Mouse (Mus musculus): ENCODE results near the gene Sim2.

Gene Sim2

DNA sequence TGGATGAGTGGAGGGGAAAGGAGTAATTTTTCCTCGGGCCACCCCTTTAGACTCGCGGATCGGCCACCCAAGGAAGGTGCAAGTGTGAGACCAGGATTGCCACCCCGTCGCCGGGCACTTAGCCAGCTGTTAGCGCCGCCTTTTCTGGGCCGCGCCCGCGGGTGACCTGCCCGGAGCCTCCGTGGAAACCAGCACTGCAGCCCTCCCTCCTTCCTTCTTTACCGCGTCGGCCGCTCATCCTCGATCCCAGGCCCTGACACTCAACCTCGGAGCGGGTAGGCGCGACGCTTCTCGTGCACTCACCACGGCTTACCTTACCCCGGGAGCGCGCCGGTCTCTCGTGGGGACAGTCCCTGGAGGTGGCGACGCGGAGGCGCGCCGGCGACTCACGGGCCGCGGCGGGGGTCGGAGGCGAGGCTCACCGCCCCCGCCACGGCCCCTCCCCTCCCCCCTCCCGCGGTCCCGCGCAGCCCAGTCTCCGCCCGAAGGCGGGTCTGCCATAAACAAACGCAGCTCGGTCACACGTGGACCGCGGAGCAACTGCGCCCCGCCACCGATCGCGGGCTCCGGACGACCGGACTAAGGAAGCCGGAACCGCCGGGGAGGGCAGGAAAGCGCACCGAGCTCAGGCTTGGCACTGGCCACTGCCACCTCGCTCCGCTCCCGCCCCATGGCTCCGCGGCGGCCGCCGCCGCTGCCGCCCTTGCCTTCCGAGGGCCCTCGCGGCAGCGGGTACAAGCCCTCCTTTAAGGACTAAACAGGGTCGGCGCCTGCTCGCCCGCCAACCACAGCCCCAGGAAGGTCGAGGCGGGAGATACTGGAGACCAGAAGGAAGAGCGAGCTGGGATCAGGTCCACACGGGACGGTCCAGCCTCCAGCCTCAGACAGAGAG, at the start of gene Sim2:
Gene Sim2 (plus strand): TSS at position 221 of the 892 bp plus-strand sequence.
- H3K9me3 ChIP-seq (ENCODE audit: low read length): no peaks in the 10 kb centered on the region
- H3K4me3 ChIP-seq (replicated peaks; ENCODE audit: low read length): peak within 1 kb of the TSS; percentile 68
- H3K27me3 ChIP-seq (ENCODE audit: insufficient read depth, low read length): peaks cover 96% of the 10 kb centered on the region
- TF ChIP-seq NANOG (IDR thresholded peaks at IDR 0.05; ENCODE audit: borderline replicate concordance, low read length): no peak
- no peak for TF ChIP-seq CTCF (conservative IDR thresholded peaks at IDR 0.05; ENCODE audit: low read length)
- TF ChIP-seq POU5F1 (IDR thresholded peaks at IDR 0.05; ENCODE audit: borderline replicate concordance, low read length): no peak
- peaks cover 51% of the 10 kb centered on the region for H3K4me1 ChIP-seq (replicated peaks; ENCODE audit: low read depth, low read length)
- no peaks in the 10 kb centered on the region for H3K36me3 ChIP-seq (ENCODE audit: insufficient read depth, low read length)

DNA sequence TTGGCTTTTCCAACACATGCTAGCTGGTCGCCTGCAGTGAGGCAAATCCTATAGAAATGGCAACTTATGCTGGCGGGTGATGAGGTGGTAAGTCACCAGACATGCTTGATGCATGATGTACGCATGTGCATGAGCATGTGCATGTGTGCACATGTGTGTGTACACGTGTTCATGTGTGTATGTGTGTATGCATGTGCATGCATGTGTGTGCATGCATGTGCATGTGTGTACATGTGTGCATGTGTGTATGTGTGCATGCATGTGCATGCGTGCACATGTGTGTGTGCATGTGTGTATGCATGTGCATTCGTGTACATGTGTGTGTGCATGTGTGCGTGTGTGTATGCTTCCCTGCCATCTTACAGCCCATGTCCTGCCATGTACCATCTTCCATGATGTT, 47.5 kb upstream of the Sim2 start:
- no peaks in the 10 kb centered on the region for H3K36me3 ChIP-seq (ENCODE audit: insufficient read depth, low read length)
- TF ChIP-seq POU5F1 (IDR thresholded peaks at IDR 0.05; ENCODE audit: borderline replicate concordance, low read length) (no peak), CTCF (conservative IDR thresholded peaks at IDR 0.05; ENCODE audit: low read length) (no peak), NANOG (IDR thresholded peaks at IDR 0.05; ENCODE audit: borderline replicate concordance, low read length) (no peak)
- H3K4me1 ChIP-seq (replicated peaks; ENCODE audit: low read depth, low read length): peaks cover 28% of the 10 kb centered on the region
- H3K27me3 ChIP-seq (ENCODE audit: insufficient read depth, low read length): no peaks in the 10 kb centered on the region
- H3K4me3 ChIP-seq (replicated peaks; ENCODE audit: low read length): no peak overlapping the region
- peaks cover 4% of the 10 kb centered on the region; the same call in 1 of the 2 replicates for H3K9me3 ChIP-seq (ENCODE audit: low read length)

DNA sequence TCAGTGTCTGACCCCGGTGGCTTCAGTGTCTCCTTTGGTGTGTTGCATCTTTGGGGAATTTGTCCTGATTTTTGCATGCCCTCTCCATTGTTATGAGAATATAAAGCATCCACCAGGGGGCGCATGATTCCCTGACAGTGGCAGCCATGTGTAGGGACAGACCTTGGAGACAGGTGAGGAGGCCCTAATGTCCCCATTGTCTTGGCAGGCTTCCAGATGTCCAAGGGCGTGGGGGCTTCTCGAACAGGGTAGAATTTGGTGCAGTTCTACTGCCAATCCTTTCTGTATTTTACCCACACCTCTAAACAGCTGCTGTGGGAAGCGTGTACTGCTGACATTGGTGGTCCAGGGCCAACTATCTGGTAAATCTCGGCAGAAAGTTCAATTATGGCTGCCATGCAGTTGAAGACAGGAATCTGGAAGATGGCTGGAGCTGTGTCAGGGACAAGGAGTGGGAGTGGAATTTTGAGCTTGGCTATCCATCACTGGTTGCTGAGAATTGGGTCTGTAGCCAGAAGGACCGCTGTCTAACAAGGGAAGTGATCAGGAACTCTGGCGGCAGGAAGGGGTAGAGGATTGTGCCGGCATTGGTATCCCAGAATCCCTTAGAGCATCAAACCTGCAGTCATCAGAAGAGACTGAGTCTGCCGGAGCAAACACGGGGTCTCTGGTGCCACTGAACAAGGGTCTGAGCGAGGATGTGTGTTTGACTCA, 46.3 kb upstream of the Sim2 start:
- Histone ChIP-seq H3K36me3 (ENCODE audit: insufficient read depth, low read length) (no peaks in the 10 kb centered on the region), H3K4me3 (replicated peaks; ENCODE audit: low read length) (peak overlapping the region; percentile 35; the same call in 1 of the 2 replicates), H3K4me1 (replicated peaks; ENCODE audit: low read depth, low read length) (peaks cover 28% of the 10 kb centered on the region), H3K27me3 (ENCODE audit: insufficient read depth, low read length) (no peaks in the 10 kb centered on the region), H3K9me3 (ENCODE audit: low read length) (peaks cover 4% of the 10 kb centered on the region; the same call in 1 of the 2 replicates)
- TF ChIP-seq NANOG (IDR thresholded peaks at IDR 0.05; ENCODE audit: borderline replicate concordance, low read length) (no peak), POU5F1 (IDR thresholded peaks at IDR 0.05; ENCODE audit: borderline replicate concordance, low read length) (no peak), CTCF (conservative IDR thresholded peaks at IDR 0.05; ENCODE audit: low read length) (peak; percentile 66)

DNA sequence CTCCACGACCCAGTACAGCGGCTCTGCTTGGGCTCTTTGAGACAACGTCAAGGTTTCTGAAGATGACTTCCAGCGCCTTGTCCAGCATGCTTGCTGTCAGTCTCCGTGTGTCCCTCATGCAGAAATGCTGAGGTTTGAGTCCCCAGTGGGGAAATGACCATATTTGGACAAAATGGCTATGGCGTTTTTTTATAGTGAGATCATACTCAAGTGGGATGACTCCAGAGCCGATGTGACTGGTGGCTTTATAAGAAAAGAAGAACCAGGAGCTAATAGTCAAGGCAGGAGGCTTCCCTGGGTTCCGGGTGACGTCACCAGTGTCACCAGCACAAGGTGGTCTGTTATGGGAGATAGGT, 45.8 kb upstream of the Sim2 start:
- TF ChIP-seq POU5F1 (IDR thresholded peaks at IDR 0.05; ENCODE audit: borderline replicate concordance, low read length) (no peak), NANOG (IDR thresholded peaks at IDR 0.05; ENCODE audit: borderline replicate concordance, low read length) (no peak), CTCF (conservative IDR thresholded peaks at IDR 0.05; ENCODE audit: low read length) (no peak)
- no peaks in the 10 kb centered on the region for H3K27me3 ChIP-seq (ENCODE audit: insufficient read depth, low read length)

DNA sequence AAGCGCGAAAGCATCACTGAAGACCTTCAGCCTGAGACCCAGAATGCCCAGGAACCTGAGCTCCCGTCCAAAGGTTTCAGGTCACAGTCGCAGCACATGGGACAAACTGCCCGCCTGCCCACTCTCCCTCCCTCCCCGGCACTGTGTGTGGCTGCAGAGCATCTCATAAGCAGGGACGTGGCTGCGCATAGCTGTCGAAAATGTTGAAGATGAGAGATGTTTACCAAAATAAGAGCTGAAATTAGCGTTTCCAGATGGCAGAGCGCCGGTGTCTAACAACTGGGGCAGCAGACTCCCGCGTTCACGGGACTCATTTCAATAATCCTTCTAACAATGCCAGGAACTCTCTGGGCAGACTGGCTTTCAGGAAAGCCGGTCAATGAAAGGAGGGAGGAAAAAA, 44.2 kb upstream of the Sim2 start:
- H3K36me3 ChIP-seq (ENCODE audit: insufficient read depth, low read length): no peaks in the 10 kb centered on the region
- no peak for TF ChIP-seq POU5F1 (IDR thresholded peaks at IDR 0.05; ENCODE audit: borderline replicate concordance, low read length)
- H3K4me3 ChIP-seq (replicated peaks; ENCODE audit: low read length): no peak overlapping the region
- H3K9me3 ChIP-seq (ENCODE audit: low read length): peaks cover 4% of the 10 kb centered on the region; the same call in 1 of the 2 replicates
- H3K4me1 ChIP-seq (replicated peaks; ENCODE audit: low read depth, low read length): peaks cover 28% of the 10 kb centered on the region
- no peaks in the 10 kb centered on the region for H3K27me3 ChIP-seq (ENCODE audit: insufficient read depth, low read length)

More for the DNA sequence above, 45.8 kb upstream of the Sim2 start:
- peaks cover 28% of the 10 kb centered on the region for H3K4me1 ChIP-seq (replicated peaks; ENCODE audit: low read depth, low read length)
- H3K4me3 ChIP-seq (replicated peaks; ENCODE audit: low read length): peak overlapping the region; percentile 35; the same call in 1 of the 2 replicates
- no peaks in the 10 kb centered on the region for H3K36me3 ChIP-seq (ENCODE audit: insufficient read depth, low read length)
- peaks cover 4% of the 10 kb centered on the region; the same call in 1 of the 2 replicates for H3K9me3 ChIP-seq (ENCODE audit: low read length)

DNA sequence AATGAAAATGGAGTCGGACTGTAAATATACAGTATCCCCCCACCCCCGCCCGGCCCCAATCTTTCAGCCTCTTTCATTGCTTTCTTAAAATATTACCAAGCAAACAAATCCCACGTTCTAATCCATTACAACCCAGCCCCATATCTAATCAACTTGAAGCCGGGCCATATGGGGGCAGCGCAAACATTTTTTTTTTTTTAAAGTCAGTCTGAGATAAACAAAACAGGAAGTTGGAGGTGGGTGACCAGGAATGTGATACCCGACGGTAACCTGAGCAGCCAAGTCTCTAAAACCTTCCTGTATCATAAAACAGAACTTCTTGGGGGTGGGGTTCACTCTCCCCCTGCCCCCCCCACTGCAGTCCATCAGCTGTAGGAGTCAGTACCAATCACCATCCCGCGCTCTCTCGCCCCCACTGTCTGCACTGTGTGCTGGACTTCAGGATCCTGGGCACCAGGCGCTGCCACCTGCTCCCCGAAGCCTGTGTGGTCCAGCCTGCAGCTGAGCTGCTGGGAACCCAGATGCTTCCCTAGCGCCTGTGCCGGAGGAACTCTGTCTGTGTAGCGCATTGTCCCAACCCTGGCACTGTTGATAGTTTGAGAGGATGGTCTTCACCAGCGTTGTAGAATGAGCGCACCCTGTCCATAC, 43.5 kb upstream of the Sim2 start:
- Histone ChIP-seq H3K9me3 (ENCODE audit: low read length) (peaks cover 4% of the 10 kb centered on the region; the same call in 1 of the 2 replicates), H3K27me3 (ENCODE audit: insufficient read depth, low read length) (no peaks in the 10 kb centered on the region), H3K36me3 (ENCODE audit: insufficient read depth, low read length) (no peaks in the 10 kb centered on the region), H3K4me1 (replicated peaks; ENCODE audit: low read depth, low read length) (peaks cover 28% of the 10 kb centered on the region), H3K4me3 (replicated peaks; ENCODE audit: low read length) (0 out of 2 replicates have a peak overlapping the region, but pooled peaks have one; percentile 23)
- TF ChIP-seq POU5F1 (IDR thresholded peaks at IDR 0.05; ENCODE audit: borderline replicate concordance, low read length) (no peak), CTCF (conservative IDR thresholded peaks at IDR 0.05; ENCODE audit: low read length) (no peak), NANOG (IDR thresholded peaks at IDR 0.05; ENCODE audit: borderline replicate concordance, low read length) (no peak)

DNA sequence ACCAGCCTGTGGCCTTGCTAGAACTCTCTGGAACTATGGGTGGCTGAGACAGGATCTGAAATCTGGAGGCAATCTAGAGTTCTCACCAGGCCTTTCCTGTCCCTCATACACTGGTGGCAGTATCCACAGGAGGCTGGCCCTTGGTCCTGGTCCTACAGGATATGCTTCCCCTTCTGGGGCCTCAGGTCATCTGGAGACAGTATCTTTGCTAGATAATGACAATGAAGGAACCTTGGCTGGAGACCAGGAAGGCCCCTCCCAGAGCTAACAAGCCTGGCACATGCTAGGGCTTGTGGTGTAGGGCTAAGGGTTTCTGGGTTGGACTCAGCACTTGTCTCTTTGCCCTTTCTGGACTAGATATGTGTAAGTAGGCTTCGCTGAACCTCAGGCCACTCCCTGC, 40.9 kb upstream of the Sim2 start:
- Histone ChIP-seq H3K4me1 (replicated peaks; ENCODE audit: low read depth, low read length) (peaks cover 6% of the 10 kb centered on the region), H3K9me3 (ENCODE audit: low read length) (peaks cover 4% of the 10 kb centered on the region; the same call in 1 of the 2 replicates), H3K36me3 (ENCODE audit: insufficient read depth, low read length) (no peaks in the 10 kb centered on the region), H3K4me3 (replicated peaks; ENCODE audit: low read length) (no peak overlapping the region), H3K27me3 (ENCODE audit: insufficient read depth, low read length) (no peaks in the 10 kb centered on the region)
- TF ChIP-seq POU5F1 (IDR thresholded peaks at IDR 0.05; ENCODE audit: borderline replicate concordance, low read length): no peak

DNA sequence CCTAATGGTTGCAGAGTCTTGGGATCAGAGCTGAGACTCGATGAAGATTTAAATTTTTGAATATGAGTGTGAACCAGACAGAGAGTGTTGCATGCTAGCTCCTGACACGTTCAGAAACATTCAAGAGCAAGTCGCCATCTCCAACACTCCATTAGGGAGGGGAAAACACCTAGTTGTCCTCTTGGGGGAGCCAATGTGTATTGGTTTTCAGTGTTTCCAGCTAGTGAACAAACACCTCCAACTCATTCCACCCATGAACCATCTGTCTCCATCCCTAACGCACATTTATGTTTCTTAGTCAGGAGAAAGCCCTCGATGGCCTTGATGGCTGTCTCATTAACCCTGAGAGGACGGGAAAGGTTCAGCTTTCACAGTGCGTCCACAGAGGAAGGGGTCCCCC, 39.7 kb upstream of the Sim2 start:
- H3K4me3 ChIP-seq (replicated peaks; ENCODE audit: low read length): no peak overlapping the region
- TF ChIP-seq NANOG (IDR thresholded peaks at IDR 0.05; ENCODE audit: borderline replicate concordance, low read length): no peak
- no peak for TF ChIP-seq POU5F1 (IDR thresholded peaks at IDR 0.05; ENCODE audit: borderline replicate concordance, low read length)
- TF ChIP-seq CTCF (conservative IDR thresholded peaks at IDR 0.05; ENCODE audit: low read length): no peak
- peaks cover 4% of the 10 kb centered on the region; the same call in 1 of the 2 replicates for H3K4me1 ChIP-seq (replicated peaks; ENCODE audit: low read depth, low read length)

More for the DNA sequence above, 39.7 kb upstream of the Sim2 start:
- peaks cover 7% of the 10 kb centered on the region; the same call in 1 of the 2 replicates for H3K9me3 ChIP-seq (ENCODE audit: low read length)
- no peaks in the 10 kb centered on the region for H3K27me3 ChIP-seq (ENCODE audit: insufficient read depth, low read length)
- H3K36me3 ChIP-seq (ENCODE audit: insufficient read depth, low read length): no peaks in the 10 kb centered on the region

Measured in E14TG2a.4 (cell line).